Mouse (Mus musculus): ENCODE measurements at regions not wholly inside any gene's neighbourhood (a gene's known extent, or its start where the extent isn't known, plus 50 kb on each side); places are given as distances from the start of the nearest gene placed in this dataset.

GRCm38 (mm10) chr2:61020791-61021190, 57.8 kb upstream of the Rbms1 start:
- H3K4me2 ChIP-seq (replicated peaks; ENCODE audit: low read depth, low read length) = no peak overlapping the region
- 51% methylated on average over 4 of the region's 4 CpGs for WGBS
- no peaks in the 10 kb centered on the region for H3K27me3 ChIP-seq (ENCODE audit: insufficient read depth, low read length)
- no peak for ATAC-seq (ENCODE audit: low FRiP score, low TSS enrichment)
- no peak overlapping the region for H3K27ac ChIP-seq (ENCODE audit: low read length)
- H3K9ac ChIP-seq (replicated peaks; ENCODE audit: low read length) = no peak overlapping the region
- H3K36me3 ChIP-seq (ENCODE audit: insufficient read depth, low read length) = no peaks in the 10 kb centered on the region
- no peak overlapping the region for H3K4me3 ChIP-seq (ENCODE audit: low read length)
- H3K9me3 ChIP-seq (ENCODE audit: low read length) = 0 out of 2 replicates have a peak, but pooled peaks cover 3% of the 10 kb centered on the region
- H3K4me1 ChIP-seq (ENCODE audit: insufficient read depth, low read length) = no peaks in the 10 kb centered on the region

- no peak overlapping the region for H3K4me2 ChIP-seq (replicated peaks; ENCODE audit: low read depth, low read length)
- no peaks in the 10 kb centered on the region for H3K4me1 ChIP-seq (ENCODE audit: insufficient read depth, low read length)
- no peak overlapping the region for H3K27ac ChIP-seq (ENCODE audit: low read length)
- 37% methylated on average over 6 of the region's 6 CpGs for WGBS
- H3K9ac ChIP-seq (replicated peaks; ENCODE audit: low read length) = no peak overlapping the region
- H3K36me3 ChIP-seq (ENCODE audit: insufficient read depth, low read length) = no peaks in the 10 kb centered on the region
- no peaks in the 10 kb centered on the region for H3K9me3 ChIP-seq (ENCODE audit: low read length)
- H3K4me3 ChIP-seq (ENCODE audit: low read length) = no peak overlapping the region
- no peaks in the 10 kb centered on the region for H3K27me3 ChIP-seq (ENCODE audit: insufficient read depth, low read length)
- ATAC-seq (ENCODE audit: low FRiP score, low TSS enrichment) = no peak
These were observed 50.0 kb upstream of the Rbms1 start for GRCm38 (mm10) chr2:61013006-61013405.

Data from kidney, embryonic 16.5 days (tissue).